Mouse (Mus musculus): ENCODE results near the gene Litaf.

DNA sequence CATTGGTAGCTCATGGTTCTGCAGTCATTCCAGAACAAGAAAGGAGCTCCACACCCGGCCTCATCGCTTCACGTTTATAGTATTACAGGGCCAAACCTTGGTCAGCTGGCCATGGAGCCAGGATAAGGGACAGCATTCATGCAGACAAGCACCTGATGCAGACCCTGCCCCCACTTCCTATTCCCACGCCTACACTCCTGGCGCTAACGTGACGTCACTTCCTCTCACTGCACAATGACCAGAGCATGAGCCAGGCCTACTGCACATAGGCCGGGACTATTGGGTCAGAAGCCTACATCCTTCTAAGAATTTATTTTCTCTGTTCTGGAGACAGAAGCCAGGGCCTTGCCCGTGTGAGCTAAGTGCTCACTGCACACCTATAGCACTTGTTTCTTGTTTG, 115.4 kb downstream of the Litaf start:
- TF ChIP-seq CTCF (IDR thresholded peaks at IDR 0.05; ENCODE audit: control insufficient read depth, insufficient read depth, insufficient replicate concordance, low read depth, low read length), result no peak
- no peak for TF ChIP-seq POLR2A (IDR thresholded peaks at IDR 0.05; ENCODE audit: control insufficient read depth, low read depth, low read length)

All from testis, adult 2 months (tissue).